ENCODE assay signal across 9 mouse cellular contexts in the genomic region with DNA sequence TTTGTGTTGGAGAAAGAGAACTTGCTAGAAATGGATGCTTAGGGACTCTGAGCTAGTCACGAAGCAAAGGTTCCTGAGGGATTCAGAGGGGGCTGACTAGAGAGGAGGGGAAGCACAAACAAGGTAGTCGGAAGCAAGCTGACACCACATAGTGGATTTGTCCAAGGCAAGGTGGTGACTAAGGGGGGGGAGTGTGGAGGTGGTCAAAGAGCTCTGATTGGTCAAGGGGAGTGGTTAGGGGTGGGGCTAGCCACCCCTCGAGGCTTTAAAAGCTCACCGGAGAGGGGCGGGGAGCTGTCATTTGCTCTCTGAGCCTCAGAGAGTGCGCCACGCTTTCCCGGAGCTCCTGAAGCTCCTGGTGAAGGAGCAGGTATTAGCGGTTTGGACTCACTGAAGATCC. TPM values are rescaled to one million over a fixed set of nuclear protein-coding genes. Genes with fewer than 3 reads are reported as not detected.
DNase-seq lines count a peak whose midpoint lies in the region; ATAC-seq and TF ChIP-seq lines count a peak whose summit lies in the region.
"Had no signal": no experiment of that assay in that cellular context is flagged by ENCODE, and none has a peak within 500 bp of the region (broad histone marks: within the 10 kb centered on the region; RNA-seq: fewer than 3 reads in every experiment).

Gene Gpr50, plus strand, starts transcription at position 294 of the 400 bp plus-strand sequence.

- no peaks in the 10 kb centered on the region for H3K36me3 ChIP-seq in lung, postnatal 0 days (ENCODE audit: insufficient read depth, low read length)
- H3K36me3 ChIP-seq in forebrain, embryonic 11.5 days (ENCODE audit: control insufficient read depth, insufficient read depth, low read length) = no peaks in the 10 kb centered on the region
- no peaks in the 10 kb centered on the region for H3K36me3 ChIP-seq in liver, embryonic 12.5 days
- no peaks in the 10 kb centered on the region for H3K36me3 ChIP-seq in stomach, postnatal 0 days (ENCODE audit: control insufficient read depth, insufficient read depth, low read length)

- peaks cover 20% of the 10 kb centered on the region for H3K27me3 ChIP-seq in lung, postnatal 0 days (replicated peaks; ENCODE audit: insufficient read depth, low read length)
- H3K27me3 ChIP-seq in forebrain, embryonic 11.5 days (ENCODE audit: control insufficient read depth, insufficient read depth, low read length) = peaks cover 52% of the 10 kb centered on the region
- peaks cover 99% of the 10 kb centered on the region for H3K27me3 ChIP-seq in liver, embryonic 12.5 days (replicated peaks)
- H3K27me3 ChIP-seq in stomach, postnatal 0 days (ENCODE audit: control insufficient read depth, insufficient read depth, low read length) = peaks cover 5% of the 10 kb centered on the region; the same call in 1 of the 2 replicates

- no peak within 1 kb of the TSS for H3K27ac ChIP-seq in lung, postnatal 0 days (ENCODE audit: low read length)
- H3K27ac ChIP-seq in forebrain, embryonic 11.5 days (ENCODE audit: low read depth, low read length) = no peak within 1 kb of the TSS
- H3K27ac ChIP-seq in liver, embryonic 12.5 days = no peak within 1 kb of the TSS
- no peak within 1 kb of the TSS for H3K27ac ChIP-seq in stomach, postnatal 0 days (replicated peaks)

- peaks cover 3% of the 10 kb centered on the region; the same call in 1 of the 2 replicates for H3K9me3 ChIP-seq in lung, postnatal 0 days (ENCODE audit: low read length)
- H3K9me3 ChIP-seq in forebrain, embryonic 11.5 days (ENCODE audit: control insufficient read depth, low read length) = peaks cover 5% of the 10 kb centered on the region; the same call in 1 of the 2 replicates
- H3K9me3 ChIP-seq in liver, embryonic 12.5 days (replicated peaks) = 0 out of 2 replicates have a peak, but pooled peaks cover 10% of the 10 kb centered on the region
- H3K9me3 ChIP-seq in stomach, postnatal 0 days (ENCODE audit: control insufficient read depth, low read length) = 0 out of 2 replicates have a peak, but pooled peaks cover 2% of the 10 kb centered on the region

- no peak for TF ChIP-seq CTCF in lung, postnatal 0 days (IDR thresholded peaks at IDR 0.05)
- TF ChIP-seq CTCF in stomach, postnatal 0 days (IDR thresholded peaks at IDR 0.05; ENCODE audit: low read depth) = no peak

- peak within 1 kb of the TSS; percentile 36 for H3K4me3 ChIP-seq in lung, postnatal 0 days (ENCODE audit: low read depth, low read length)
- H3K4me3 ChIP-seq in forebrain, embryonic 11.5 days (ENCODE audit: low read depth, low read length) = peak within 1 kb of the TSS; percentile 37
- H3K4me3 ChIP-seq in liver, embryonic 12.5 days = peak within 1 kb of the TSS; percentile 35
- H3K4me3 ChIP-seq in stomach, postnatal 0 days (ENCODE audit: low read depth, low read length) = peak within 1 kb of the TSS; percentile 39

- no peak for ATAC-seq in lung, postnatal 0 days
- ATAC-seq in forebrain, embryonic 11.5 days (replicated peaks; ENCODE audit: low FRiP score) = peak; percentile 60; the same call in 1 of the 2 replicates
- no peak for ATAC-seq in liver, embryonic 12.5 days
- ATAC-seq in stomach, postnatal 0 days (ENCODE audit: low FRiP score, low TSS enrichment) = no peak

- H3K9ac ChIP-seq in lung, postnatal 0 days (replicated peaks; ENCODE audit: low read depth) = no peak within 1 kb of the TSS
- peak within 1 kb of the TSS; percentile 45 for H3K9ac ChIP-seq in forebrain, embryonic 11.5 days (ENCODE audit: low read length)
- no peak within 1 kb of the TSS for H3K9ac ChIP-seq in liver, embryonic 12.5 days
- H3K9ac ChIP-seq in stomach, postnatal 0 days (ENCODE audit: low read length) = no peak within 1 kb of the TSS

- no peak for DNase-seq in lung, postnatal 0 days (ENCODE audit: low spot score)
- DNase-seq in lung, postnatal 10 days = no peak
- DNase-seq in forebrain, embryonic 11.5 days (ENCODE audit: low spot score) = no peak
- DNase-seq in stomach, postnatal 0 days (ENCODE audit: low spot score) = peak; percentile 16
- DNase-seq in adrenal gland, adult 8-10 months = no peak
- DNase-seq in adrenal gland, adult (ENCODE audit: inconsistent age in 2 of 2, low spot score in 1 of 2) = no peak

- H3K4me1 ChIP-seq in lung, postnatal 0 days (ENCODE audit: insufficient read depth, low read depth, low read length) = no peaks in the 10 kb centered on the region
- H3K4me1 ChIP-seq in forebrain, embryonic 11.5 days (replicated peaks; ENCODE audit: control insufficient read depth, insufficient read depth, low read length) = no peaks in the 10 kb centered on the region
- H3K4me1 ChIP-seq in liver, embryonic 12.5 days = no peaks in the 10 kb centered on the region
- no peaks in the 10 kb centered on the region for H3K4me1 ChIP-seq in stomach, postnatal 0 days (replicated peaks; ENCODE audit: control insufficient read depth, insufficient read depth)

- H3K4me2 ChIP-seq in lung, postnatal 0 days (replicated peaks; ENCODE audit: low read depth, low read length) = peak within 1 kb of the TSS; percentile 57
- H3K4me2 ChIP-seq in forebrain, embryonic 11.5 days (ENCODE audit: low read depth, low read length, severe bottlenecking) = peak within 1 kb of the TSS; percentile 64
- peak within 1 kb of the TSS; percentile 45 for H3K4me2 ChIP-seq in liver, embryonic 12.5 days
- H3K4me2 ChIP-seq in stomach, postnatal 0 days (replicated peaks; ENCODE audit: low read depth) = peak within 1 kb of the TSS; percentile 58

- TF ChIP-seq EP300 in lung, postnatal 0 days (IDR thresholded peaks at IDR 0.05) = no peak
- TF ChIP-seq EP300 in stomach, postnatal 0 days (optimal IDR thresholded peaks at IDR 0.05) = no peak

- 33% methylated on average over 9 of the region's 9 CpGs for WGBS in lung, postnatal 0 days
- WGBS in forebrain, embryonic 11.5 days = 28% methylated on average over 9 of the region's 9 CpGs
- 29% methylated on average over 9 of the region's 9 CpGs for WGBS in liver, embryonic 12.5 days (ENCODE audit: insufficient replicate concordance)
- WGBS in stomach, postnatal 0 days = 30% methylated on average over 9 of the region's 9 CpGs

RNA-seq across cellular contexts. Expression of gene Gpr50, which starts in this region (rescaled TPM):
- polyA plus RNA-seq in lung, postnatal 0 days (2015; fragmentation: Nextera tagmentation; extraction: Ambion mirVana) = 0.05 TPM in 1 of 2 replicates, not detected in the other
- polyA plus RNA-seq in forebrain, embryonic 11.5 days (2014; fragmentation: Nextera tagmentation; extraction: Ambion mirVana) = 5.2 and 6.2 TPM in 2 replicates
- polyA plus RNA-seq in liver, embryonic 12.5 days (2016; fragmentation: Nextera tagmentation; extraction: Ambion mirVana) = 0.06 and 0.11 TPM in 2 replicates
- 0.11 and 0.34 TPM in 2 replicates for polyA plus RNA-seq in stomach, postnatal 0 days (2015; fragmentation: Nextera tagmentation; extraction: Ambion mirVana)
- total RNA-seq in adrenal gland, adult 8-10 months (2022) = not detected
- total RNA-seq: adrenal gland, adult 18-20 months; granulocyte monocyte progenitor cell, adult 5-6 weeks had no signal

Comparison
In these comparisons a context has a peak if more than half of its experiments do, and no peak if none do; other contexts are left out.
1. Peak in DNase-seq, H3K4me3 ChIP-seq and H3K4me2 ChIP-seq in stomach, postnatal 0 days; RNA of the gene not detected or under 1 TPM.